Mouse (Mus musculus) adrenal gland, postnatal 36 days (tissue): ENCODE measurements around the gene Cuedc1. TPM values are rescaled to one million over a fixed set of nuclear protein-coding genes. Genes with fewer than 3 reads are reported as not detected.
A peak's percentile ranks its signal among the peaks of the same experiment; 100 is the strongest.

ENCODE experiments used
- DNase-seq, 2 experiments: peaks; one replicate each; pipeline ENCODE4 v3.0.0; 2021; ENCODE audit warnings: mixed read lengths in 1 of 2
- total RNA-seq, 2 experiments: library from RNA; stranded (reverse); gene quantifications; 2 replicates each; pipeline ENCODE4 v1.2.3; 2021

Cuedc1 gene
- total RNA-seq, 2 experiments from 2014 or later, result 46.9 to 53.4 TPM

GRCm38 (mm10) chr11:88083699-88084098 is 14.2 kb upstream of the Cuedc1 start:
- no peak for DNase-seq

DNA sequence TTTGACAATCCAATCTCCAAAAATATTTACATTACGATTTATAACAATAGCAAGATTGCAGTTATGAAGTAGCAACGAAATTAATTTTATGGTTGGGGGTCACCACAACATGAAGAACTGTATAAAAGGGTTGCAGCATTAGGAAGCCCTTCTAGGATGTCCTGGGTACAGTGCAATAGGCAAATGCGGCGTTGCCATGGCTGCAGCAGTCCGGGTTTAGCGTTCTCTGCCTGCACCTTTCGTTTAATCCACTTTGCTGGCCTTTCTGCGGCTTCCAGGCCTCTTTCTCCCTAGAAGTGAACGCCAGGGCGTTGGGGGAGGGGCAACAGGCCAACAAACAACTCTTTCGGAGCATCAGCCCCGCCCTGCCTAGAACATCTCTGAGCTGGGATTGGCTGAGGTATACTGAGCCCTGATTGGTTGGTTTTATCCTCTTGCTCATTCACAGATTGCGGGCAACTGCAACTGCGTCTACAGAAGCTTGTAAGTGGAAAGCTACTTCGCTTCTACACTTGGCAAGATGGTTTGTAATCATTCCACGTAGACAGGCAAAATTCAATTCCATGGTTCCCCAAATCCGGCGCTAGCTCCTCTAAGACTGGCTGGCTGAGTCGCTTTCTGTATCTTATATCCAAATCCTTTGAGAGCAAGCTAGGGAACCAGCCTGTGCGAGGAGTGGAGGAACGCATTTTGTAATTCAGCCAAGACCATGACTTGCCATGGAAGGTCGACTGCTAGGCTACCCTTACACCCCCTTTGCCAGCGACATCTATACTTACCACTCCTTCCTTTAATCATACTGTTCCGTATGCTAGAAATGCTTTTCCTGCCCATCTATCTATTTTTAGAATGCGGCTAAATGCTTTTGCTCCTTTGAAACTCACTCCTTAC is 10.9 kb upstream of the Cuedc1 start:
- peak; percentile 93 to 98 for DNase-seq

- no peak for DNase-seq
These were observed 8.7 kb upstream of the Cuedc1 start for GRCm38 (mm10) chr11:88089150-88089549.

GRCm38 (mm10) chr11:88090293-88090692 is 7.6 kb upstream of the Cuedc1 start:
- DNase-seq, result peak in 1 of 2 experiments; percentile 42

DNA sequence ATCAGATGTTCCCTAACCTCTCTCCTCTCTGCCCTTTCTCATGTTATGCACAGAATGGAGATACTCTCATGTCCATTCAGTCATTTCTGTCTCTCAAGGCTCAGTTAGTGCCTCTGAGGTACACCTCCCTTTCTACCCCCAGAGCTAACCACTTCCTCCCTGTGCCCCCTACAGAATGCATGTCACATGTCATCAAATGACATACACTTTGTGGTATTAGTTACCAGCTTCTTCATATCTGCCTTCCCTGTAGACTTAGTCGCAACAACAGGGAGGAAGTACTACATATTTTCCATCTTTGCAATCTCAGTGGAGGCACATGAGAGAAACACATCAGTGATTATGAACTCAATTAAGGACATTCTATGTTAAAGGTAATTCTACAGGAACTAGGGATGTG is 5.9 kb upstream of the Cuedc1 start:
- no peak for DNase-seq

DNA sequence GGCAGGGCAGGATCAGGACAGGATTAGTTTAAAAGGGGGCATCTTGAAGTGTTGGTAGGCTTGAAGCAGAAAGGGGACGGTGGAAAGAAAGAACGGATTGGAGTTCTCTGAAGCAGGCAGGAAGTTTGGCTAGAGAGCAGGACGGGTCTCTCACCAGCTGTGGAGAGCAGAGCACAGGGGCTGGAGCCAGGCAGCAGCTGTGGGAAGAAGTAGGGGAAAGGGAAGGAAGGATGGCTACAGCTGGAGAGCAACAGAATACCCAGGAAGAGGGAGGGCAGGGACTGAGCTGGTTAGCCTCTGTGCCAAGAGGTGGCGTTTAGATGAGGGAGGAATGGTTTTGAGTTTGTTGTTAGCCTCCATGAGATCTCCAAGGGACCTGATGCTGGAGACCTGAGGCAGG is 685 bp upstream of the Cuedc1 start:
- DNase-seq, result no peak

- DNase-seq, result peak; percentile 88 to 91
These were observed 1.1 kb downstream of the Cuedc1 start for GRCm38 (mm10) chr11:88098787-88099598.

- DNase-seq, result peak; percentile 82 to 91
These were observed 1.8 kb downstream of the Cuedc1 start for GRCm38 (mm10) chr11:88099599-88100023.

DNA sequence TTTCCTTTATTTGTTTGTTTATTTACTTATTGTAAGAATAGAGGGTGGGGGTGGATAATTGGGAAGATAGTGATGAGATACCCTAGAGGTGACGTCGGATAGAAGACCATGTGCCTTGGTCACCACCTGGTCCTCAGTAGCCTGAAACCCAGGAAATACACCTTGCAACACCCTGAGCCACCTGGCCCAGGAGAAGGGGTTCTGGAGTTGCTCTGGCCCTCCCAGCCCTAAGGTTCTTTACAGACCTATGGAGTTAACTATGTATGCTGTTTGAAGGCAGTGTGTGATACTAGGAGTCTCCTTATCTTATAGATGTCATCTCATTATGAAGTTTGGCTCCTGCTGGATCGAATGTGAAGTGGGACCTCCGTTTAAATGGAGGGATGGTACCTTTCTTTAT is 2.3 kb downstream of the Cuedc1 start:
- DNase-seq, result no peak

- no peak for DNase-seq
These were observed 5.5 kb downstream of the Cuedc1 start for GRCm38 (mm10) chr11:88103214-88103941.

- DNase-seq, result peak in 1 of 2 experiments; percentile 53
These were observed 7.8 kb downstream of the Cuedc1 start for GRCm38 (mm10) chr11:88105494-88106291.

- DNase-seq, result peak in 1 of 2 experiments; percentile 53
These were observed 8.4 kb downstream of the Cuedc1 start for GRCm38 (mm10) chr11:88106292-88106554.

DNA sequence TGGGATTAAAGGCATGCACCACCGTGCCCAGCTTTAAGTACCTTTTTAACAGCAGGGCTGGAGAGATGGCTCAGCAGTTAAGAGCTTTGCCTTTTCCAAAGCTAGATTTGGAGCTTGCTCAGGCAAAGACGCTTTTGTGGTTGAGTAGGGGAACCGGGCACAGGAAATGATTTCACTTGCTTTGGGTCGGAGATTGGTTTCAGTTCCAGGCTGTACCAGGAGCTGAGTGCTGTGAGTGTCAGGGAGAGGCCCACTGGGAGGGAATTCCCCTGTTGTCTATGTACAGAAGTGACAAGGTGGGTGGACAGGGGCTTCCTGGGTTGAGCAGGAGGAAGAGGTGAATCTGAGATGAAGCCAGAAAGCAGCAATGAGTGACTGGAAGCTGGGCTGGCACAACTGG is 9.5 kb downstream of the Cuedc1 start:
- DNase-seq, result no peak

DNA sequence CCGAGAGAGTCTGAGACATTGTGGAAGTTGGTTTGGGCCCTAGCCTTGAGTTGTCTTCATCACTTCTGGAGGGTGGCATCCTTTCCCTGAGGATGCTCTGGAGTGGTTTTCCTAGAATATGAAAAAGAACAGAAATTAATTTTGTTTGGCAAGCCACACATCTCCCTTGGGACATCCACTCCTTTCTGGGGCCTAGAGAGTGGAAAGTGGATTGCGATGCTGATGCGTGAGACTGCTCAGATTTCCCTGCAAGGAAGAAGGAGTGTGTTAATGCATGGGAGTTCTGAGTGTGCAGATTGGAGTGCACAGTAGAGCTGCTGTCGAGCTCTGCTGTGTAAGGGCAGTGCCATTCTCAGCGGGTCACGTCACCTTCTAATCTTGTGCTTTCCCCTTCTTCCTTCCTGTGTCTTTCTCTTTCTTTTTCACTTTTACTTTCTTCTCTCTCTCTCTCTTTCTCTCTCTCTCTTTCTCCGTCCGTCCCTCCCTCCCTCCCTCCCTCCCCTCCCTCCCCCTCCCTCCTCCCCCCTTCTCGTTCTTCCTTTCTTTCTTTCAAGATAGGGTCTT is 12.3 kb downstream of the Cuedc1 start:
- DNase-seq, result no peak

- peak; percentile 55 to 61 for DNase-seq
These were observed 14.2 kb downstream of the Cuedc1 start for GRCm38 (mm10) chr11:88112078-88112477.

DNA sequence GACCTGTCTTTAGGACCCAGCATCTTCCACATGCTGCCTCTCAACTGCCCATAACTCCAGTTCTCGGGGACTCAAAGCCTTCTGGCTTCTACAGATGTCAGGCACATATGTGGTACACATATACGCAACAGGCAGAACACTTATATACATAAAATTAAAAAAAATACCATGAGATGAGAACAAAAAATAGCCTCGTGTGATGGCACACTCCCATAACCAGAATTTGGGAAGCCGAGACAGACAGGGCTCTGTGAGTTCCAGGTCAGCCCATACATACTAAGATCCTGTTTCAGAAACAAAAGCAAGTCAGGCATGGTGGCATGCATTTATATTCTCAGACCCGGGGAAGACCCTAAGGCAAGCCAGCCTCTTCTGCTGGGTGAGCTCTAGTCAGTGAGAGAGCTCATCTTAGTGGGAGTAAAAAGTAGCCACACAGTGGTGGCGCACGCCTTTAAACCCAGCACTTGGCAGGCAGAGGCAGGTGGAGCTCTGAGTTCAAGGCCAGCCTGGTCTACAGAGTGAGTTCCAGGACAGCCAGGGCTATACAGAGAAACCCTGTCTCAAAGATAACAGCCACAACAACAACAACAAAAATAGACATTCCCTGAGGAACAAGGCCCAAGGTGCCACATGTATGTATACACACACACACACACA is 14.9 kb downstream of the Cuedc1 start:
- DNase-seq, result peak in 1 of 2 experiments; percentile 54

DNA sequence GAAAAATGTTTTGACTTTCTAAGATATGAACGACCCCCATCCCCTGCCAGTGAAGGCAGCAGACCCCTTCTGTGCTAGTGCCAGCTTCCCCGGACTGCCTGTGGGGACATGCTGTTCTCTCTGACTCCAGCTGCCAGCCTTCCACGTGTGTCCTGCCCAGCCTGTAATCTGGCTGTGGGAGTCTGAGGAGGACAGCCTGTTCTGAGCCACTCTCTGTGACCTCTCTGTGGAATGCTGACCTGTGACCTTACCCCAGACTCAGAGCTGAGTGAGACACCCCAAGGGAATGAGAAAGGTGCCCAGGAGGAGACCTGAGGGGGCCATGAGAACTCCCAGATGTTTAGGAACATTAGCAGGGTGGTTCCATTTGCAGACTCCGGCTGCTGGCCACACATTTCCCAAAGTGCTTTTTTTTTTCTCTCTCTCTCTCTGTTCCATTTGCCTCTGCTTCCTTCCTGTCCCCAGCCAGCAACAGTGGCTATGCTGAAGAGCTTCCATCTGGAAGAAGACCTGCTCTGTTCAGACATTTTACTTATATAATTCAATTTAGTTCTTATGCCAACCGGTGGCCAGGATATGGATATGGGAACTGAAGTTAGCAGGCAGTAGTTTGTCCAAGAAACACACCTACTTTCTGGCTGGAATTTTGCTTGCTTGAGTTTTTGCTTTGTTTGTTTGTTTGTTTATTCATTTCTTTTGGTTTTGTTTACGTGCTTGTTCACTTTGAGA is 15.8 kb downstream of the Cuedc1 start:
- DNase-seq, result peak; percentile 57 to 75

DNA sequence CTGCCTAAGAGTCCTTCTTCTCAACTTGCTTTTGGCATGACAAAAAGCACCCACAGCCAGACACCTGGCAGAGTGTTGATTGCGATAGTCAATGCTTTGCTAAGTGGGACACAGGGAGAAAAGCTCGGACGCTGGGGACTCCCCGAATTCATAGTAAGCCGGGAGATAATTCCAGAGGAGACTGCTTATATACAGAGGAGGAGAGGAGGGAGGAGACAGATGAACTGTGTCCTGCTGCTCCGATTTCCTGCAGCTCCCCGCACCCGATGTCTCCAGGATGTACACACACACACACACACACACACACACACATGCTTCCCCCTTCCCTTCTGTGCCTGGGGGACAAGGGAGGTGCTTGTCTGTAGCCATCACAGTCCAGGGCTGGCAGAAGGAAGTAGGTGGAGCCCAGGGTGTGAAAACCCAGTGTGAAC is 17.0 kb downstream of the Cuedc1 start:
- peak; percentile 58 to 68 for DNase-seq

GRCm38 (mm10) chr11:88116568-88116967 is 18.7 kb downstream of the Cuedc1 start:
- no peak for DNase-seq
